Mouse (Mus musculus): ENCODE measurements around the gene Zfp536.

The Zfp536 gene

GRCm38 (mm10) chr7:37773312-37773702, at the start of gene Zfp536:
TSS of gene Zfp536 (minus strand) at chr7:37773641.
- no peak for DNase-seq (ENCODE audit: low spot score)

- no peak for DNase-seq (ENCODE audit: low spot score)
Measured at GRCm38 (mm10) chr7:37820670-37821301, 47.3 kb upstream of the Zfp536 start.

- no peak for DNase-seq (ENCODE audit: low spot score)
Measured at GRCm38 (mm10) chr7:37818631-37819340, 45.3 kb upstream of the Zfp536 start.

GRCm38 (mm10) chr7:37816901-37817300, 43.5 kb upstream of the Zfp536 start:
- DNase-seq (ENCODE audit: low spot score): no peak

- no peak for DNase-seq (ENCODE audit: low spot score)
Measured at GRCm38 (mm10) chr7:37814844-37815406, 41.5 kb upstream of the Zfp536 start.

- DNase-seq (ENCODE audit: low spot score): no peak
Measured at GRCm38 (mm10) chr7:37813676-37814075, 40.2 kb upstream of the Zfp536 start.

GRCm38 (mm10) chr7:37809908-37810307, 36.5 kb upstream of the Zfp536 start:
- no peak for DNase-seq (ENCODE audit: low spot score)

- no peak for DNase-seq (ENCODE audit: low spot score)
Measured at GRCm38 (mm10) chr7:37809001-37809400, 35.6 kb upstream of the Zfp536 start.

- DNase-seq (ENCODE audit: low spot score): no peak
Measured at GRCm38 (mm10) chr7:37801160-37801559, 27.7 kb upstream of the Zfp536 start.

- DNase-seq (ENCODE audit: low spot score): no peak
Measured at GRCm38 (mm10) chr7:37788721-37789120, 15.3 kb upstream of the Zfp536 start.

- no peak for DNase-seq (ENCODE audit: low spot score)
Measured at GRCm38 (mm10) chr7:37775502-37775901, 2.1 kb upstream of the Zfp536 start.

- no peak for DNase-seq (ENCODE audit: low spot score)
Measured at GRCm38 (mm10) chr7:37774463-37774970, 1.1 kb upstream of the Zfp536 start.

- no peak for DNase-seq (ENCODE audit: low spot score)
Measured at GRCm38 (mm10) chr7:37773906-37774305, 465 bp upstream of the Zfp536 start.

GRCm38 (mm10) chr7:37772376-37773311, 797 bp downstream of the Zfp536 start:
- no peak for DNase-seq (ENCODE audit: low spot score)

- DNase-seq (ENCODE audit: low spot score): no peak
Measured at GRCm38 (mm10) chr7:37771491-37772375, 1.7 kb downstream of the Zfp536 start.

- DNase-seq (ENCODE audit: low spot score): no peak
Measured at GRCm38 (mm10) chr7:37770400-37771050, 2.9 kb downstream of the Zfp536 start.

GRCm38 (mm10) chr7:37769526-37770399, 3.7 kb downstream of the Zfp536 start:
- no peak for DNase-seq (ENCODE audit: low spot score)

GRCm38 (mm10) chr7:37769004-37769403, 4.4 kb downstream of the Zfp536 start:
- no peak for DNase-seq (ENCODE audit: low spot score)

- DNase-seq (ENCODE audit: low spot score): no peak
Measured at GRCm38 (mm10) chr7:37768310-37768940, 5.0 kb downstream of the Zfp536 start.
